Mouse (Mus musculus) lung, embryonic 14.5 days (tissue): ENCODE results near the gene Cfb. TPM values are rescaled to one million over a fixed set of nuclear protein-coding genes. Genes with fewer than 3 reads are reported as not detected.

Experiments
- ATAC-seq: fragments of 200-750 bp; cut with Nextera tagmentation; 2 replicates; pipeline ENCODE4 v1.8.0; 2017; ENCODE audit warnings: mild to moderate bottlenecking, moderate TSS enrichment, moderate library complexity; ENCODE audit not compliant: insufficient read depth
- DNase-seq: peaks from one replicate; pipeline ENCODE4 v3.0.0-alpha.2; 2015
- H3K27ac ChIP-seq: fragments of 300-500 bp; sonication (generic); 2 replicates; pipeline ENCODE4 v1.5.1; 2014; ENCODE audit warnings: low read depth, mild to moderate bottlenecking, moderate library complexity
- H3K27me3 ChIP-seq: fragments of 300-500 bp; sonication (generic); 2 replicates; pipeline ENCODE4 v1.6.1; 2014; ENCODE audit warnings: low read length, control low read depth; ENCODE audit not compliant: insufficient read depth
- H3K36me3 ChIP-seq: fragments of 300-500 bp; sonication (generic); 2 replicates; pipeline ENCODE4 v1.6.1; 2014; ENCODE audit warnings: control low read depth; ENCODE audit not compliant: insufficient read depth
- H3K4me1 ChIP-seq: fragments of 300-500 bp; sonication (generic); 2 replicates; pipeline ENCODE4 v1.6.1; 2014; ENCODE audit warnings: antibody characterized with exemption, control low read depth; ENCODE audit not compliant: insufficient read depth
- H3K4me2 ChIP-seq: fragments of 300-500 bp; sonication (generic); 2 replicates; pipeline ENCODE4 v1.6.1; 2014; ENCODE audit warnings: mild to moderate bottlenecking
- H3K4me3 ChIP-seq: fragments of 300-500 bp; sonication (generic); 2 replicates; pipeline ENCODE4 v1.5.1; 2014; ENCODE audit warnings: low read depth, low read length
- H3K9ac ChIP-seq: fragments of 300-500 bp; sonication (generic); 2 replicates; pipeline ENCODE4 v1.6.1; 2014
- H3K9me3 ChIP-seq: fragments of 300-500 bp; sonication (generic); 2 replicates; pipeline ENCODE4 v1.6.1; 2016; ENCODE audit warnings: low read depth, low read length, control low read depth
- CTCF ChIP-seq: IDR thresholded peaks from 2 replicates; pipeline ENCODE4 v1.5.1; 2016; ENCODE audit warnings: antibody characterized with exemption, low read depth
- WGBS: fragments of 180-500 bp; shearing (Covaris S2); extraction: QIAGEN DNeasy Blood & Tissue Kit; methylation state at CpG from one replicate; pipeline ENCODE4 v1.1.7; 2014; 5-methylcytosine and 5-hydroxymethylcytosine counted together
- polyA plus RNA-seq: library from polyadenylated mRNA; unstranded; fragments of >200 nt; fragmentation: Nextera tagmentation; extraction: Ambion mirVana; gene quantifications from 2 replicates; pipeline ENCODE4 v1.2.1, GENCODE M21; 2014

The Cfb gene
- polyA plus RNA-seq, 1 experiment from 2014 or later, result 1.8 TPM

DNA sequence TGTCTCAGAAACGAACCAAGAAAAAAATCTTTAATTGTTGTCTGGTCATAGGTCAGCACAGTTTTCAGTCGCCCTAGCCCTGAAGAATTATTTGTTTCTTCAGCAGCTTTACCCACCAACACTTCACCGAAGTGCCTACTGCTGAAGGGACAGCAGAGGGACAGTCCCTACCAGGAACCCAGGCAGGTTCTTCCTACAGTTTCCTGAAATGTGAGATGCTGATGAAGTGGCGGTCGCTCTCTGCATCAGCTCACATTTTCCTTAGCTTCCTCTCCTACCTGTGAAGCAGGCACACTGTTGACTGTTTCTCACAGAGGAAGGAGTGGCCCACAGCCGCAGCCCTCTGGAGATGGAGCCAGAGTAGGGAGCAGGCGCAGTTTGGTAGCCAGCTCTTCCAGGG is 3.7 kb upstream of the Cfb start:
- H3K4me2 ChIP-seq, result no peak overlapping the region
- H3K9me3 ChIP-seq, result no peaks in the 10 kb centered on the region
- 54% methylated on average over 7 of the region's 7 CpGs for WGBS
- no peaks in the 10 kb centered on the region for H3K4me1 ChIP-seq
- H3K27me3 ChIP-seq, result no peaks in the 10 kb centered on the region
- ATAC-seq, result no peak
- H3K27ac ChIP-seq, result no peak overlapping the region
- TF ChIP-seq CTCF, result no peak
- H3K4me3 ChIP-seq, result no peak overlapping the region
- no peaks in the 10 kb centered on the region for H3K36me3 ChIP-seq
- no peak for DNase-seq
- no peak overlapping the region for H3K9ac ChIP-seq

GRCm38 (mm10) chr17:34861704-34862415 is 458 bp downstream of the Cfb start:
- ATAC-seq (no peak), DNase-seq (no peak)
- H3K4me2 ChIP-seq, result no peak overlapping the region
- no peak overlapping the region for H3K27ac ChIP-seq
- no peak for TF ChIP-seq CTCF
- no peak overlapping the region for H3K4me3 ChIP-seq
- no peaks in the 10 kb centered on the region for H3K27me3 ChIP-seq
- H3K9me3 ChIP-seq, result no peaks in the 10 kb centered on the region
- no peak overlapping the region for H3K9ac ChIP-seq
- H3K4me1 ChIP-seq, result no peaks in the 10 kb centered on the region
- 57% methylated on average over 13 of the region's 13 CpGs for WGBS
- peaks cover 1% of the 10 kb centered on the region for H3K36me3 ChIP-seq

- no peak overlapping the region for H3K4me2 ChIP-seq
- peaks cover 13% of the 10 kb centered on the region for H3K36me3 ChIP-seq
- H3K4me3 ChIP-seq, result no peak overlapping the region
- no peaks in the 10 kb centered on the region for H3K9me3 ChIP-seq
- TF ChIP-seq CTCF, result no peak
- ATAC-seq, result no peak
- H3K9ac ChIP-seq, result no peak overlapping the region
- no peak overlapping the region for H3K27ac ChIP-seq
- no peaks in the 10 kb centered on the region for H3K27me3 ChIP-seq
- WGBS, result 80% methylated on average over 9 of the region's 9 CpGs
- no peaks in the 10 kb centered on the region for H3K4me1 ChIP-seq
- no peak for DNase-seq
These were observed 1.8 kb downstream of the Cfb start for GRCm38 (mm10) chr17:34860514-34860913.

DNA sequence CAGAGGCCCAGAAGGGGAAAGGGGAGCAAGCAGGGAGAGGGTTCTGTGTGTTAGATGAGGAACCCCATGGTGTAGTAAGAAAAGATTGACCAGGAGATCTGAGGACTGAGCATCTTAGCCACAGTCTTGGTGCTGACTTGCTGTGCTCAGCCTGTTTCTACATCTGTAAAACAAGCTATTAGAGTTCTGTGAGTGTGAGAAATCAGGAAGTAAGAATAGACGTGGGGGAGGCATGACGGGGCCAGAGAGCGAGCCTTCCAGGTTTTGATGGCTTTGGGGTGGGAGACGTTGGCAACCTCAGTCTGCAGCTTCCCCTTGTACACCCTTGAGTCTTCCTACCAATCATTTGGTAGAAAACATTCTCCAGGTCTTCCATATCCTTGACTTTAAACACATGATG is 3.6 kb downstream of the Cfb start:
- H3K27ac ChIP-seq, result no peak overlapping the region
- no peaks in the 10 kb centered on the region for H3K4me1 ChIP-seq
- H3K9ac ChIP-seq, result no peak overlapping the region
- H3K4me3 ChIP-seq, result no peak overlapping the region
- no peak overlapping the region for H3K4me2 ChIP-seq
- peaks cover 31% of the 10 kb centered on the region for H3K36me3 ChIP-seq
- no peaks in the 10 kb centered on the region for H3K27me3 ChIP-seq
- no peak for DNase-seq
- ATAC-seq, result no peak
- H3K9me3 ChIP-seq, result no peaks in the 10 kb centered on the region
- 75% methylated on average over 4 of the region's 4 CpGs for WGBS
- no peak for TF ChIP-seq CTCF

GRCm38 (mm10) chr17:34855825-34856224 is 6.5 kb downstream of the Cfb start:
- Histone ChIP-seq H3K9me3 (no peaks in the 10 kb centered on the region), H3K4me3 (no peak overlapping the region), H3K36me3 (peaks cover 48% of the 10 kb centered on the region), H3K9ac (no peak overlapping the region), H3K27ac (no peak overlapping the region), H3K27me3 (no peaks in the 10 kb centered on the region), H3K4me2 (no peak overlapping the region), H3K4me1 (peaks cover 7% of the 10 kb centered on the region; the same call in 1 of the 2 replicates)
- ATAC-seq, result peak; percentile 24; the same call in 1 of the 2 replicates
- peak; percentile 83 for TF ChIP-seq CTCF
- 29% methylated on average over 3 of the region's 3 CpGs for WGBS
- DNase-seq, result peak; percentile 82

- Histone ChIP-seq H3K9ac (no peak overlapping the region), H3K36me3 (peaks cover 48% of the 10 kb centered on the region)
- WGBS, result 79% methylated on average over 3 of the region's 3 CpGs
These were observed 7.6 kb downstream of the Cfb start for GRCm38 (mm10) chr17:34854761-34855160.

GRCm38 (mm10) chr17:34853511-34853910 is 8.8 kb downstream of the Cfb start:
- no peak for ATAC-seq
- WGBS, result 69% methylated on average over 8 of the region's 8 CpGs
- Histone ChIP-seq H3K9me3 (no peaks in the 10 kb centered on the region), H3K27me3 (no peaks in the 10 kb centered on the region), H3K9ac (no peak overlapping the region), H3K36me3 (peaks cover 48% of the 10 kb centered on the region), H3K4me2 (no peak overlapping the region), H3K27ac (no peak overlapping the region), H3K4me1 (peaks cover 10% of the 10 kb centered on the region; the same call in 1 of the 2 replicates), H3K4me3 (no peak overlapping the region)
- TF ChIP-seq CTCF, result no peak
- DNase-seq, result no peak

More at GRCm38 (mm10) chr17:34854761-34855160, 7.6 kb downstream of the Cfb start:
- TF ChIP-seq CTCF, result no peak
- no peak overlapping the region for H3K27ac ChIP-seq
- no peak overlapping the region for H3K4me3 ChIP-seq
- no peak for DNase-seq
- peaks cover 7% of the 10 kb centered on the region; the same call in 1 of the 2 replicates for H3K4me1 ChIP-seq
- H3K9me3 ChIP-seq, result no peaks in the 10 kb centered on the region
- no peaks in the 10 kb centered on the region for H3K27me3 ChIP-seq
- H3K4me2 ChIP-seq, result no peak overlapping the region
- ATAC-seq, result no peak
